Mouse (Mus musculus): ENCODE measurements at regions not wholly inside any gene's neighbourhood (a gene's known extent, or its start where the extent isn't known, plus 50 kb on each side); places are given as distances from the start of the nearest gene placed in this dataset.

GRCm38 (mm10) chr3:33902431-33902830, 58.3 kb upstream of the Ccdc39 start:
- DNase-seq (ENCODE audit: low read depth in 1 of 2, low spot score in 2 of 2) = no peak

GRCm38 (mm10) chr3:33903326-33903725, 59.2 kb upstream of the Ccdc39 start:
- DNase-seq (ENCODE audit: low read depth in 1 of 2, low spot score in 2 of 2) = no peak

GRCm38 (mm10) chr3:33903816-33904215, 59.7 kb upstream of the Ccdc39 start:
- no peak for DNase-seq (ENCODE audit: low read depth in 1 of 2, low spot score in 2 of 2)

GRCm38 (mm10) chr3:33904854-33905678, 61.0 kb upstream of the Ccdc39 start:
- no peak for DNase-seq (ENCODE audit: low read depth in 1 of 2, low spot score in 2 of 2)

- DNase-seq (ENCODE audit: low read depth in 1 of 2, low spot score in 2 of 2) = no peak
Observed at GRCm38 (mm10) chr3:33905679-33906007, 61.5 kb upstream of the Ccdc39 start.

GRCm38 (mm10) chr3:33907061-33907460, 63.0 kb upstream of the Ccdc39 start:
- DNase-seq (ENCODE audit: low read depth in 1 of 2, low spot score in 2 of 2) = no peak

GRCm38 (mm10) chr3:33911559-33911958, 67.4 kb upstream of the Ccdc39 start:
- DNase-seq (ENCODE audit: low read depth in 1 of 2, low spot score in 2 of 2) = no peak

- DNase-seq (ENCODE audit: low read depth in 1 of 2, low spot score in 2 of 2) = no peak
Observed at GRCm38 (mm10) chr3:33913470-33913869, 69.4 kb upstream of the Ccdc39 start.

GRCm38 (mm10) chr3:33914386-33914785, 70.3 kb upstream of the Ccdc39 start:
- DNase-seq (ENCODE audit: low read depth in 1 of 2, low spot score in 2 of 2) = no peak

- DNase-seq (ENCODE audit: low read depth in 1 of 2, low spot score in 2 of 2) = no peak
Observed at GRCm38 (mm10) chr3:33915777-33916176, 71.7 kb upstream of the Ccdc39 start.

GRCm38 (mm10) chr3:33916318-33916717, 72.2 kb upstream of the Ccdc39 start:
- DNase-seq (ENCODE audit: low read depth in 1 of 2, low spot score in 2 of 2) = no peak

GRCm38 (mm10) chr3:33916818-33917217, 72.7 kb upstream of the Ccdc39 start:
- DNase-seq (ENCODE audit: low read depth in 1 of 2, low spot score in 2 of 2) = no peak

GRCm38 (mm10) chr3:33918785-33919184, 74.7 kb upstream of the Ccdc39 start:
- no peak for DNase-seq (ENCODE audit: low read depth in 1 of 2, low spot score in 2 of 2)

GRCm38 (mm10) chr3:33925072-33925471, 81.0 kb upstream of the Ccdc39 start:
- no peak for DNase-seq (ENCODE audit: low read depth in 1 of 2, low spot score in 2 of 2)

GRCm38 (mm10) chr3:33955064-33955463, 64.7 kb upstream of the Fxr1 start:
- no peak for DNase-seq (ENCODE audit: low read depth in 1 of 2, low spot score in 2 of 2)

- DNase-seq (ENCODE audit: low read depth in 1 of 2, low spot score in 2 of 2) = peak; percentile 7 to 15
Observed at GRCm38 (mm10) chr3:33955854-33956624, 63.7 kb upstream of the Fxr1 start.

GRCm38 (mm10) chr3:33956625-33957023, 63.1 kb upstream of the Fxr1 start:
- DNase-seq (ENCODE audit: low read depth in 1 of 2, low spot score in 2 of 2) = no peak

- DNase-seq (ENCODE audit: low read depth in 1 of 2, low spot score in 2 of 2) = no peak
Observed at GRCm38 (mm10) chr3:33957676-33958075, 62.1 kb upstream of the Fxr1 start.

- DNase-seq (ENCODE audit: low read depth in 1 of 2, low spot score in 2 of 2) = no peak
Observed at GRCm38 (mm10) chr3:33958216-33958615, 61.5 kb upstream of the Fxr1 start.

GRCm38 (mm10) chr3:33960211-33960610, 59.5 kb upstream of the Fxr1 start:
- DNase-seq (ENCODE audit: low read depth in 1 of 2, low spot score in 2 of 2) = no peak

- no peak for DNase-seq (ENCODE audit: low read depth in 1 of 2, low spot score in 2 of 2)
Observed at GRCm38 (mm10) chr3:33962938-33963337, 56.8 kb upstream of the Fxr1 start.

- DNase-seq (ENCODE audit: low read depth in 1 of 2, low spot score in 2 of 2) = no peak
Observed at GRCm38 (mm10) chr3:33967184-33967583, 52.6 kb upstream of the Fxr1 start.
